Mouse (Mus musculus) layer of hippocampus, adult 9-11 months (tissue): Measurements from ENCODE around the gene Ptprz1.

Experiments
- DNase-seq: peaks from one replicate; pipeline ENCODE4 v3.0.0; 2022

The Ptprz1 gene

GRCm38 (mm10) chr6:22874781-22875613 lies at the start of gene Ptprz1:
Ptprz1 (plus strand) TSS chr6:22875502.
- DNase-seq = peak; percentile 41

- DNase-seq = peak; percentile 52
These were observed 41.7 kb upstream of the Ptprz1 start for GRCm38 (mm10) chr6:22833637-22834036.

- no peak for DNase-seq
These were observed 41.0 kb upstream of the Ptprz1 start for GRCm38 (mm10) chr6:22834100-22834970.

- no peak for DNase-seq
These were observed 576 bp downstream of the Ptprz1 start for GRCm38 (mm10) chr6:22875614-22876541.

- DNase-seq = no peak
These were observed 12.7 kb downstream of the Ptprz1 start for GRCm38 (mm10) chr6:22887978-22888377.

GRCm38 (mm10) chr6:22889333-22889732 lies 14.0 kb downstream of the Ptprz1 start:
- DNase-seq = no peak

GRCm38 (mm10) chr6:22901983-22902382 lies 26.7 kb downstream of the Ptprz1 start:
- DNase-seq = no peak

GRCm38 (mm10) chr6:22908510-22909256 lies 33.4 kb downstream of the Ptprz1 start:
- no peak for DNase-seq

- DNase-seq = peak; percentile 17
These were observed 34.1 kb downstream of the Ptprz1 start for GRCm38 (mm10) chr6:22909257-22909907.

GRCm38 (mm10) chr6:22909908-22910260 lies 34.6 kb downstream of the Ptprz1 start:
- DNase-seq = no peak

GRCm38 (mm10) chr6:22922880-22923279 lies 47.6 kb downstream of the Ptprz1 start:
- DNase-seq = no peak

- no peak for DNase-seq
These were observed 57.5 kb downstream of the Ptprz1 start for GRCm38 (mm10) chr6:22932768-22933265.

- no peak for DNase-seq
These were observed 61.8 kb downstream of the Ptprz1 start for GRCm38 (mm10) chr6:22937126-22937525.

- DNase-seq = no peak
These were observed 62.2 kb downstream of the Ptprz1 start for GRCm38 (mm10) chr6:22937526-22937925.

GRCm38 (mm10) chr6:22944191-22944590 lies 68.9 kb downstream of the Ptprz1 start:
- DNase-seq = no peak

GRCm38 (mm10) chr6:22963374-22963773 lies 88.1 kb downstream of the Ptprz1 start:
- no peak for DNase-seq

- no peak for DNase-seq
These were observed 92.8 kb downstream of the Ptprz1 start for GRCm38 (mm10) chr6:22968073-22968472.

GRCm38 (mm10) chr6:22983769-22984519 lies 108.6 kb downstream of the Ptprz1 start:
- no peak for DNase-seq

- DNase-seq = no peak
These were observed 109.3 kb downstream of the Ptprz1 start for GRCm38 (mm10) chr6:22984520-22985154.

GRCm38 (mm10) chr6:23003152-23003551 lies 127.8 kb downstream of the Ptprz1 start:
- DNase-seq = no peak
